Mouse (Mus musculus) adrenal gland, postnatal 36 days (tissue): Measurements from ENCODE around the gene Cdk5rap2. TPM values are rescaled to one million over a fixed set of nuclear protein-coding genes. Genes with fewer than 3 reads are reported as not detected.

ENCODE experiments used
- DNase-seq, 2 experiments: peaks; one replicate each; pipeline ENCODE4 v3.0.0; 2021; ENCODE audit warnings: mixed read lengths in 1 of 2
- total RNA-seq, 2 experiments: library from RNA; stranded (reverse); gene quantifications; 2 replicates each; pipeline ENCODE4 v1.2.3; 2021

Cdk5rap2 gene
- total RNA-seq, 2 experiments from 2014 or later, result 16.1 to 29.9 TPM

DNA sequence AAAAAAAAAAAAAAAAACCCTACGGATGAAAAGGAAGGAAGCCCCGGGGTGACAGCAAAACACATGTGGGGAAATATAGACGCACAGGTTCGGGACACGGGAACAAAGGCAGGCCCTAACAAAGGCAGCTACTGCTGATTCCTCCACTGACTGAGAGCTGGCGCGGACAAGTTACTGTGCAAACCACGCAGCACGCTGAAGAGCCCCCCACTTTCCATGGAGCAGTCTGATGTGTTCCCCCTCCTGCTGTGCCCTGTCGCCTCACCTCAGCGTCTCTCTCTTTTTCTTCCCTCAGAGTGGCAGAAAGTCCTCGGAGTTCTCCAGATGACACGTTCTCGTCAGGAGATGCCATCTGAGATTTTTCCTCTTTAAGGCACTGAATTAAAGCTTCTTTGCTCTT lies 55.8 kb downstream of the Cdk5rap2 start:
- no peak for DNase-seq

DNA sequence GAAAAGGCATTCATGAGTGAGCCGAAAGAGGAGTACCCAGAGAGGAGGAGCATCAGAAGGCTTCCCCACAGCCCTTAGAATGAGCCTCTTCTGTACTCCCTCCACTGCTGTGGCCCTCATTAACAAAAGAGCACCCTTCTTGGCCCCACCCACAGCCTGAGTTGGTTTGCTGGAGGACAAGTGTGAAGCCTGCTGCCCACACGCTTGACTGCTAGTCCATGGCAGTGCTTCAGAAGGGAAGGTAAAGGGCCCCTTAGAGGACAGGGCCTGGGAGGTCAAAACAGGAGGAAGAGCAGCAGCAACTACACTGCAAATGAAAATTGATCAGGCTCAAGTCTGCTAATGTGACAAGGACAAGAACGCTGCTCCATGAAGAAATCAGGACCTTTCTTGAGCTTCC lies 56.6 kb downstream of the Cdk5rap2 start:
- no peak for DNase-seq

DNA sequence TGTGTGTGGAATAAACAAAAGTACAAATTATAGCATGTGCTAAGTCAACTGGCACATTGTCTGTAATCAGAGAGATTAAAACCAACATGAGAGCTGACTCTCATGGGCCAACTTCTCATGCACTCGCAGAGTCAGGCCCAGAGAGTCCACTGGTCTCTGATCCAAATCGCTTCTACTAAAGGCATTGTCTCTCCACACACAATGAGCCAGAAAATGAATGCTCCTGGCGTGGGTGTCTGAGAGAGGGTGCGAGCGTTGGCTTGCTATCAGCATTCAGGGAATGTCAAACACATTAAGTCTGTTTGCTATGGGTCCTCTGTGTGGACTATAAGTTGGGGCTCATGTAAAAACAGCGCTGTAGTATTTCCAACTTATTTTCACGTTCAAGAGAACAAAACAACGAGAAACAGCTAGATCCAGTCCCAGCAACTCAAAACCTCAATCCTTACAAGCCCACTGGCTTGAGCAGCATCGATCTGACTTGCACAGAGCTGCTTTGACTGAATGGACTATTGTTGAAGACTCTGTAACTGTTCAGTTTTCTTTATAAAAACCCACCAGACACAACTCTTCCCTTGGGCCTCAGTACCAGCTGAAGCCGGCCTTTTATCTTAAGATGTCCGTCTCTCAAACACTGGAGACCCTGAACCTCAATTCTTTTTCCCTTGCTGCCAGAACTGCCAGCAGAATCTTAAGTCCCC lies 74.6 kb downstream of the Cdk5rap2 start:
- DNase-seq, result no peak

DNA sequence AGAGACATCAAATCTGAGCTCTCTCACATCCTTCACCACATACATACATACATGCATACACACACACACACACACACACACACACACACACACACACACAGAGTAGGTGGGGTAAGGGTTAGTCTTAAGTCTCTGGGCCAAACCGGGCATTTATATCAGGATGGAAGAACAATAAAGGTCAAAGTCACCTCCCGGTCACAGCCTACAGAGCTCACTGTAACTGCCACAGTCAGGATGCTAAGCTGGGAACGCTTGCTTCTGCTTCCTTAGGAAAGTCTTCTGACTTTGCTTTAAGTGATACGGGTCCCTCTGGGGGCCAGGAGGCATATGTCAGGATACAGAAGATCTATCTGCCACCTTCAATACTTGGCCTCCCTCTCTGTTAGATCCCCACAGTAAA lies 75.2 kb downstream of the Cdk5rap2 start:
- no peak for DNase-seq

DNA sequence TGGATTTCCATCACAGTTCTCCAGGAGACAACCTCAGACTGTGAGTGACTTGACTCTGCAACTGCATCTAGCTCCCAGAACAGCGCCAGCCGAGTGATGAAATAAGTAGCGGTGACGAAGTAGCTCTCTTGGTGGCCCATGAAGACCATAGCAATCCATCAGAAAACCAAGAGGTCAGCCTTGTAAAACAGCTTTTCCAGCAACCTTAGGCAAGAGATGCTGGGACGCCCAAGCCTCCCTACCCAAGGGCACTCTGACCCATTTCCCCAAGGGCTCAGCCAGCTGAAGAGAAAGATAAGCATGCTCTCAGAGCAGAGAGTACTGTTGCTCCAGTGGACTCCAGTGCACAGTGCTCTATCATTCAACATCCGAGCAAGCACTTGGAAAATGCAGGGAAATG lies 77.3 kb downstream of the Cdk5rap2 start:
- peak; percentile 49 to 78 for DNase-seq

DNA sequence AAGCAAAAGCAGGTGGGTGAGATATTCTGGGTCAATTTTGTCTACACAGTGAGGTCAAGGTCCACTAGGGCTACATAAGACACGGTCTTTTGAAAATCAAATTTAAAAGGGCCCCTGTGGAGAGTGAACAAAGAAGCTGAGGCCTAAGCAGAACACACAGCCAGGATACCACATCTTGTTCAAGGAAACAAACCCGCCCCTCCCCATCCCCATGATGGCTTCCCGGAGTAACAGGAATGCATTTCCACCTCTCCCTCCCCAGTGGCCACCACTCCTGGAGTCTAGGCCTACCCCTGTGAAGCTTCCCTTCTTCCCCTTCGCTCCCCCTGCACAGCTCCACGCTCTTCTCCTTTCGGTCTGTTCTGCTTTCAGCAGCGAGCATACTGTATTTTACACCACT lies 77.7 kb downstream of the Cdk5rap2 start:
- DNase-seq, result no peak

DNA sequence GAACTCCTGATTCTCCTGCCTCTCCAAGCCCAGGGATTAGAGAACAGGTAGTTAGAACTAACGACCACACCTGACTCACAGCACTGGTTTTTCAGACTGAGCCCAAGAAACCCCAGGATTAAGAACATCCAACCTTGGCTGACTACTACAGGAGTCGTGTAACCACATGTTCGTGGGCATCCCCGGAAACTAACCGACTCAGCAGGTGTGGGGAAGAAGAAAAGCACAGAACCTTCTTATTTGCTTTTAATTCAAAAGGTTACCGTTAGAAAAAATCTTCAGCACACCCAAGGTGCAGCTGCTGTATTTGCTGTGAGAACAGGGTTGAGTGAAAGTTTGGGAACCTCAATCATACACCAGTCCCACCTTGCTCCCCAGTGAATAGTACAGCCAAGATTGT lies 79.1 kb downstream of the Cdk5rap2 start:
- DNase-seq, result no peak

DNA sequence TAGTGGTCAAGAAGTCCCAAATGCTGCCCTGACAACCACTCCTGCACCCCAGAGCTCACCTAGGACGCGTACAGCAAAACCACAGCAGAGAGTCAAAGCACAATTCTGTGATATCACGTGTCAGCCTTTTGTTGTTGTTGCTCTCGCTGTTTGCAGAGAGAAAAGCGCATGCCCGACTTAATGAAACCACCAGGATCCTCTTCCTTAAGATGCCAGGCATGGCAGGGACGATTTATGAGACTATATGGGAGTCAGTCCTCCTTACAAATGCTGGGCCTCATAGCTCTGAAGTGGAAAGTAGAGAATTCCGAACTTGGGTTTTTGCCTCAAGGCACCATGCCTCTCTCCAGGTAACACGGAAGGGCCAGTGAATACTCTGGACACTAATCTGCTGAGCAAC lies 82.2 kb downstream of the Cdk5rap2 start:
- DNase-seq, result no peak

DNA sequence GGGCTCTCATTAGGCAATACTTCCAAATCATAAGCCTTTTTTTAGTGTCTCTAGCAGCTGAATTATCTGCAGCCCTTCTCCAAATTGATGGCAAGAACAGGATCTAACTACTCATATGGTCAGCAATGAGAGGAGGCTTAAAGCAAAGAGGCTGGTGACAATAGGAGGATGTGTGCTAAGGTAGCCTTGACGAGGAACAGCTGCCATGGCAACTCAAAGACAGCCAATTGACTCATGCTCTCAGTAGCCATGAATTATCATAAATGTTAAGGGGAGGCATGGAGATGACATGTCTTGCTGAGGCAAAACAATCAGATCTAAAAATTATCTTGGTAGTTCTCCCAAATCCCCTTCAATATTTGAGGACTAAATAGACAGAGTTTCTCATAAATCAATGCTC lies 82.8 kb downstream of the Cdk5rap2 start:
- DNase-seq, result peak; percentile 53 to 57

DNA sequence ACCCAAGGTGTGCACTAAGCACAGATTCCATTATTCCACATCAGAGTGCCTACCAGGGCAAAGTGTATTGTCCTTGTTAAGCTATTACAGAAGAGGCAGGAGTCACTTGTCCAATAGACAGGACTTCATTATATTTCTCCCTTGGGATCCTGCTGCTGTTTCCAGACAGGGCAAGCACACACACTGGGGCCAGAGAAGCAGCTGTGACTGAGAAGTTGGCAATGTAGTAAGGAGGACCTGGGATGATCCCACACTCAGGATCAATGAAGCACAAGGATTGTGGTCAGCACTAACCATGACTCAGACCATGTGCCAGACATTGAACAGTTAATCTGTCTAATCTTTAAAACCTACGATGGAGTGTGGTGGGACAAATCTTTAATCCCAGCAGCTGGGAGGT lies 88.7 kb downstream of the Cdk5rap2 start:
- DNase-seq, result no peak

DNA sequence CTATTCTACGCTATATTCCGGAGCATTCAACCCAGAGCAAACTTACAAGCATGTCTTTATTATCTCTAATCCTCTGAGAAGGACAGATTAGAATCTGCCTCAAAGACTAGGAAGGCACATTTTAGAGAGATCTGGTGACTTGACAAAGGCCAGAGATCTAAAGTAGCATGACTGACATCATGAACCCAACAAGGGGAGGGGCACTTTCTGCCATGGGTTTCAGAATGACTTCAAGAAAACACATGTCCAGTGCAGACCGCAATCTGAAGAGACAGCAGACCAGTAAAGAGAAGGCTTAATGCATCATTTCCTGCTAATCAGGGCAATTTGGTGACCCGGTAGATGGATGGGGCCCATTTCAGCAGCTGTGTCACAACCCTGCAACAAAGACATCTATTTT lies 98.1 kb downstream of the Cdk5rap2 start:
- DNase-seq, result no peak

DNA sequence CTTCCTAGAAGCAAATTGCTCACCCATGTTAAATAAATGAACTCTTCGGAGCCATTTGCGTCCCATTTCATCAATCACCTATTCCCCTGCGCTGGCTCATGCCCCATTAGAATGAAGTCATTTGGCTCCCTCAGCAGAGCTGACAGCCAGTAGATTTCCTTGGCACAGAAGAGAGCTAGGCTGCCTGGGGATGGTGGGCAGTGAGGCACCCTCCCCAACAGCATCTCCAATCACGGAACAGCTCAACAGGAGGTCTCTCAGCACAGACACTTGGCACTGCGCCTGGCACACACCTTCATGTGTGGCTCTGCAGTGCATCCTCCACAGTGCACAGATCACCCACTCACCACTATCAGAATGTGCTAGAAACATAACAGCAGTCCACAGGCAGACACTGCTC lies 98.7 kb downstream of the Cdk5rap2 start:
- peak; percentile 45 to 50 for DNase-seq

DNA sequence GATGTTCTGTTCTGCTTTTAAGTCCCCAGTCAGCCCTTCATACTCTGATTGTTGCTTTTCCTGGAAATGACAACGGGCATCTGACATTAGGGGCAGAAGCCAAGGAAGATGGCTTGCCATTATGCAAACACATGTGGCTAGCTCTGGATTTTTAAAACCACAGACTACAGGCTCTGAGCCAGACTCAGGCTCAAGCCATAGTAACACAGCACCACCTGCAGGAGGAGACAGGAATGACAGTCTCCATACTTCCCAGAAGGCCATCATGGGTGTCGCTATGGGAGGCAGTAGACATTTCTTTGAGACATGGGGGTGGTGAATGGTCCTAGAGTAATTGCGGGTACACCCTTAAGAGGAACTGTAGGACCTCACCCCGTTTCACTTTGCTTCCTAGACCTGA lies 103.0 kb downstream of the Cdk5rap2 start:
- peak; percentile 80 to 83 for DNase-seq

DNA sequence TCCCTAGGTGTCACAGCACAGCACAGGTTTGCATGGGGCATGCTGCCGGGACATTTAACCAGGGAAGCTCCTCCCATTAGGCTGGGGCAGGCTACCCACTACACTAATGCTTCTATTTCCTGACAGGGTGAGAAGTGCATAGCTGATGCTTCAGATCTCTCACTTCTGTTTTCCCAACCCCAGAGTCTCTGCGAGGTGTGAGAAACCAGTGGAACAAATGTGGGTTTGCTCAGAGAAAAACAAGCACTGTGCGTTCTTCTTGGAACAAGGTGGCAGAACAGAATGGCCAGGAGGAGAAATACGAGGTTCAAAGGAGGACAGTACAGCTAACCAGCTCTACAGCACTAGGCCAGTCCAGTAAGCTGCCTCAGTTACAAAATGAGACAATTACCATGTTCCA lies 106.4 kb downstream of the Cdk5rap2 start:
- DNase-seq, result no peak

DNA sequence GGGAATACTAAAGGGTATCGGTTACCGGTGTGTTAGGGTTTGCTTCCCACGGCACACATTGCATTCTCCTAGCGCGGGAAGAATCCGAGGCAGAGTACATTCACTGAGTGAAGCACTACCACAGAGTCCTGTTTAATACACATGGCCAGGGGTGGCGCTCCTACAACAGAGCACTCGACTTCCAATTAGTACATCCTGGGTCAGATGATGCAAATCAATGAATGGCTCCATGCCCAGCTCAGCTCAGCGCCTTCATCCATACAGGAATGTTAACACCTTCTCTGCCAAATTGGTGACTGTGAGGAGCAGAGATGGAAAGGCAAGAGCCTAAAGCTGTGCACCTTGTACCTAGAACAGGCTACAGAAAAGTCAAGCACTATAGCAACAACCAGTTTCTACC lies 109.1 kb downstream of the Cdk5rap2 start:
- DNase-seq, result no peak

DNA sequence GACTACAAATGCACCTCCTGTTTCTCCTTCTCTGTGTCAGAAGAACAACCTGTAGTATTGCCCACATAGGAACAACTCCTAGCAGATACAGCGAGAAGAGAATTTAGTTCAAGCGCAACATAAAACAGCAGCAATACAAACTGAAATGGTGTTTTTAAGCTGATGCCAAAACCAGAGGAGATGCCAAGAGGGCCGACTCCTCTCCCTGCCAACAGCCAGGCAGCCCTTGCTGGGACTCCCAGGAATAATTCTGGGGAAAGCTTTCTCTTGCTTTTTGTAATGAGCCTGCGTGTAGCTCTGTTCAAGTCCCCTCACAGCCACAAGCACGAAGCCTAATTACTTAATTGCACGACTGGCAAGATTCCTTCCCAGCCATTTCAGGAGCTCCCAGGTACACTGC lies 120.9 kb downstream of the Cdk5rap2 start:
- no peak for DNase-seq

DNA sequence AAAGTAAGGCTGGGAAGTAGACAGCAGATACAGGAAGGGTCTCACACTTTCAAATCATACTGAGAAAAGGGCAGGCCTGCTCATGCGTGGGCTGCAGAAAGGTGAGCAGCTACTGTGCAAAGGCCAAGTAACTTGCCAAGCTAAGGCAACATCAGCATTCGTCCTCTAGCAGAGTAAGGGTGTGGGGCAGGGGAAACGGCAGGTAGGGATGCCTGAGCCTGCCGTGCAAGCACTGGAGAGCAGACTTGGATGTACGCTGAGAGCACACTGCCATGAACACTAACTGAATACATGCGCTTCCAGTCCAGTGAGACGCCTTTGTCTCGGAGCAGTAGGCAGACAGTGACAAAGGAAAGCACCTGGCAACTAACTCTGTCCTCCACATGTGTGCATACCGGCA lies 127.1 kb downstream of the Cdk5rap2 start:
- DNase-seq, result no peak

DNA sequence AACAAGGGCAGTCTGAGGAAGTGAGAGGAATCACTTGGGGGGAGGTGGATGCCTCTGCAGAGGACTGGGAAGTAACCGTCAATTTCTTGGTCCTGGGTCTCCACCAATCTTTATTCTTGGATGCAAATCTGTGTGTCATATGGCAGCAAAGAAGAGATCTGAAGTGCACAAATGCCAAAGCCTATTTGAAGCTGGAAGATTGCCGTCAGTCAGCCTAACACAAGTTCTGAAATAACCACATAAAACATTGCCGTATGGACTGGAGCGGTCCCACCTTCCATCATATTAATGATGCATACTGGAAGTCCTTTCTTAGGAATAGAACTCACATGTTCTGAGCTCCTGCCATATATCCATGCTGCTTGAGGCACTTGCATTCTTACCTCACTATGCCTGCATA lies 131.4 kb downstream of the Cdk5rap2 start:
- no peak for DNase-seq

DNA sequence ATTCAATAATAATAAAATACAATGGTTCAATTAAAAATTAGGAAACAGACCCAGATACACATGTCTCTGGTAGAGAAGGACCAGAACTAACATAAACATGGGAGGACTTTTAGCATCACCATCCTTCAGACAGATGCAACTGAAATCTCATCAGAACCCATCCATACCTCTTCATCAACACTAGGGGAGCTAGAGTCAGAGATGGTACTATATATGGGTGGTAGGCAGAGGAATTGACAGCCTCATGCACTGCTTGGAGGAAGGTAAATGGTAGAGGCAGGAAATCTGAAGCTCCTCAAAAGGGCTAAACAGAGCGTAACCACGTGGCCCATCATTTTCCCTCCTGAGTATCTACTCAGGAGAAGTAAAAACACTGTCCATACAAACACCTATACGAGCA lies 132.2 kb downstream of the Cdk5rap2 start:
- no peak for DNase-seq

DNA sequence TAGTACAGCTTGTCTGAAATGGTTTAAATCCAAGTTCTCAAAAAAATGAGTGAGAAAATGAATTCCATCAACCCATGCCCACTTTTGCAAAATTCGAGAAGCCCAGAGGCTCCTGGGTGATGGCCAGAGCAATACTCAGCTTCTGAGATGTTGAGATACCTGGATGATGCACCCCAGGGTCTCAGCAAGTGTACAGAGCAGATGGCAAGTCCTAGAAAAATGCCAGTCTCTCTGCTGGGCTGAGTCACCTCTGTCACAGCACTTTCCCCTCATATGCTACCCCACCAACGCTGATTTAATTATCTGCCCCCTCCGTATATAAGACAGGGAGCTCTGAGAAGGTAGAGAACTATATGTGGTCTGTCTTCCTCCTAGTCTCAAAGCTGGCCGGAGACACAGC lies 137.3 kb downstream of the Cdk5rap2 start:
- no peak for DNase-seq

DNA sequence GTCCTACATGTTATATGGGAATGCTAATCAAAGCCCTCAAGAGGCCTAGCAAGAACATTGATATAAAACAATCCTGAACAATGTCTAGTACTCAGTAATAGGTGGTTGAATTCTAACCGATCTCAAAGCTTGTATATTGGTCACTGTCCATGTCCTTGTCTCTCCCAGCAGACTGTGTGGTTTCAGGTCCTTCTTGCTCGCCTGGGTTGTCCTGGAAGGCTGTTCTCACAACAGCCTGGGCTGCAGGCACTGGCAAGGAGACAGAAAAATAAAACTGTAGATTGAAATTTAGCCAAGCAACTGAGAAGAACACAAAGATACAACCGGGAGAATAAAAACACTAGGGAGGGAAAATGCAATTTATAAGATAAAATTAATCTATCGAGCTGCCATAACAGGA lies 137.7 kb downstream of the Cdk5rap2 start:
- no peak for DNase-seq

DNA sequence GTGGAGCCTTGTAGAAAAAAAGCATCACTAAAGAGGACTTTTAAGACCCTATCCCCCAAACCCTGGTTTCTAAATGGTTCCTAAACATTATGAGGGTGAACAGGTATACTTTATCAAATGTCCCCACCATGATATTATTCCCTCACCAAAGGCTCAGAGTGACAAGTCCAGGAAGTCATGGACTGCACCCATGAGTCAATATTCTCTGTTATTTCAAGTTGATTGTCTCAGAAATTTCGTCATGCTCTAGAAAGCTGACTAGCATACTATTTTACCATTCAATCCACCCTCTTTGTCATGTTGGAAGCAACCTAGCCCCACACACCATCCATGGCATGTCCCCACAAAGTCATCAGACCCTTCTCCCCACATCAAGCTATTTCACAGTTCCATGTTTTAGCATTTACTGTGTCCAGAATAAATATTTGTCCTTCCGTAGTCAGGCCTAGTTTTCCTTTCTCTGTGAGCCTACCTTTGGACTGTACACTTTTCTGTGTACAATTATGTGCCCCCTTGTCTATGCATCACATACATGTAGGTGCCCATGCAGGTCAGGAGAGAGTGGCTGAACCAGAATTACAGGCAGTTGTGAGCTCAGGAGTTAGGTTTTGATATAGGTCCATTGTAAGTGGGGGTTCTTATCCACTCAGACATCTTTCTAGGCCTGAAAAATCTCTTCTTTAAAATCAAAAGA lies 142.9 kb downstream of the Cdk5rap2 start:
- DNase-seq, result no peak

DNA sequence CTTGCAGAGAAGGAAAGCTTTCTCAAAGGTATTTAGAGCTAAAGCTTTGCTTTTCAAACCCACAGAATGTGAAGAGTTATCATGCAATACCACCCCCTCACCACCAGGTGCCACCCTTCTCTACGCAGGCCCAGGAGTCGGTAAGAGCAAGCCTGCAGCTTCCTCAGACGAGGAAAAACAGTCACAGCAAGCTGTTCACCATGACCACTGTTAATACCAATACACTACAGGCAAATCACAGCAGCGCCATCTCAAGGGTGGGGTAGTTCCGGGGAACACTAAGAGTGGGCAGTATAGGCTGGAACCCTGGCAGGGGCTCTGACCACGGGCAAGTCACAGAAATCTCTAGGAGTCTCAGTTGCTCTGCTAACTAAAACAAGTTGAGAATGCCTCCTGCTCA lies 145.0 kb downstream of the Cdk5rap2 start:
- peak; percentile 65 to 75 for DNase-seq

DNA sequence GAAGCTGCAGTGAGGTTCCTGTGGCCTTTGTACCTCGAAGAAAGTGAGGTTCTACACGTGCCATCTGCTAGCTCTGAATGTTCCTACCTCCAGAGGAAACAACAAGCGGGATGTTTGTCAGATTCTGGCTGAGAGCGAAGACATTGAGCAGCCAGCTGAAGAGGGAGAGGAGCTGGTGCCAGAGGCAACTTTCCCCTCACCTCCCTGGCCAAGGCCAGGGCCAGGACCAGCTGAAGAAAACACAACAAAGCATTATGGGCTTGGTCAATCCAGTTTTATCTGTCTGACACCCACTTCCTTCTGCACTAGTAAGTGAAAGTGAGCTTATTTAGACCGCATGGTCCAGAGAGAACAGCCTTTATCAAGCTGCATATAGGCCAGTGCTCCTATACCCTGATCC lies 147.4 kb downstream of the Cdk5rap2 start:
- DNase-seq, result no peak
